Mouse (Mus musculus) heart, adult 10 weeks (tissue): ENCODE measurements around the gene Ntsr2. TPM values are rescaled to one million over a fixed set of nuclear protein-coding genes. Genes with fewer than 3 reads are reported as not detected.

Source experiments
- polyA plus RNA-seq: library from polyadenylated mRNA; stranded (reverse); fragments of 350-450 nt; fragmentation: Illumina TruSeq; extraction: RNeasy Lipid Tissue Mini Kit (QIAGEN cat#74804); gene quantifications from one replicate; pipeline ENCODE4 v1.2.3, GENCODE M21; 2014; ENCODE audit warnings: low read depth, low replicate concordance

Ntsr2 gene
- 5.4 TPM for polyA plus RNA-seq

GRCm38 (mm10) chr12:16653332-16654093 is at the start of gene Ntsr2:
TSS of gene Ntsr2 (plus strand) at chr12:16653382.

GRCm38 (mm10) chr12:16610936-16611335 is 42.2 kb upstream of the Ntsr2 start, which contains the start of gene Lpin1:
TSS of gene Lpin1 (minus strand) at chr12:16610966.

Other genes with a start within 250 kb of the Ntsr2 start
- gene Lpin1, start 42.4 kb upstream of the Ntsr2 start, polyA plus RNA-seq, result 84.1 TPM
- 0.37 TPM for gene Greb1, start 147.5 kb downstream of the Ntsr2 start, polyA plus RNA-seq
- gene E2f6, start 157.6 kb downstream of the Ntsr2 start, polyA plus RNA-seq, result 90.9 TPM
- 46.5 TPM for gene Rock2, start 241.5 kb downstream of the Ntsr2 start, polyA plus RNA-seq